Mouse (Mus musculus) midbrain, embryonic 11.5 days (tissue): ENCODE data around the gene Pbx1. TPM values are rescaled to one million over a fixed set of nuclear protein-coding genes. Genes with fewer than 3 reads are reported as not detected.

Source experiments
- ATAC-seq: fragments of 200-750 bp; cut with Nextera tagmentation; 2 replicates; pipeline ENCODE4 v1.8.0; 2017; ENCODE audit warnings: moderate TSS enrichment, moderate library complexity; ENCODE audit not compliant: low FRiP score
- DNase-seq: peaks from one replicate; pipeline ENCODE4 v3.0.0; 2015; ENCODE audit warnings: low spot score; ENCODE audit errors: missing footprints
- H3K27ac ChIP-seq: fragments of 300-500 bp; sonication (generic); 2 replicates; pipeline ENCODE4 v1.5.1; 2014; ENCODE audit warnings: low read depth, low read length
- H3K27me3 ChIP-seq: fragments of 300-500 bp; sonication (generic); 2 replicates; pipeline ENCODE4 v1.6.1; 2014; ENCODE audit warnings: mild to moderate bottlenecking, low read length, moderate library complexity, mixed read lengths; ENCODE audit not compliant: control insufficient read depth, insufficient read depth
- H3K36me3 ChIP-seq: fragments of 300-500 bp; sonication (generic); 2 replicates; pipeline ENCODE4 v1.6.1; 2014; ENCODE audit warnings: mild to moderate bottlenecking, low read length, moderate library complexity, mixed read lengths; ENCODE audit not compliant: control insufficient read depth, insufficient read depth
- H3K4me1 ChIP-seq: fragments of 300-500 bp; sonication (generic); 2 replicates; pipeline ENCODE4 v1.6.1; 2014; ENCODE audit warnings: low read length; ENCODE audit not compliant: control insufficient read depth, insufficient read depth
- H3K4me2 ChIP-seq: fragments of 300-500 bp; sonication (generic); 2 replicates; pipeline ENCODE4 v1.6.1; 2014; ENCODE audit warnings: mild to moderate bottlenecking, moderate library complexity
- H3K4me3 ChIP-seq: fragments of 300-500 bp; sonication (generic); 2 replicates; pipeline ENCODE4 v1.5.1; 2014; ENCODE audit warnings: low read depth, low read length
- H3K9ac ChIP-seq: fragments of 300-500 bp; sonication (generic); 2 replicates; pipeline ENCODE4 v1.6.1; 2014; ENCODE audit warnings: low read length
- H3K9me3 ChIP-seq: fragments of 300-500 bp; sonication (generic); 2 replicates; pipeline ENCODE4 v1.6.1; 2016; ENCODE audit warnings: low read length; ENCODE audit not compliant: control insufficient read depth
- WGBS: fragments of 180-500 bp; shearing (Covaris S2); extraction: QIAGEN DNeasy Blood & Tissue Kit; methylation state at CpG from one replicate; pipeline ENCODE4 v1.1.7; 2014; 5-methylcytosine and 5-hydroxymethylcytosine counted together
- polyA plus RNA-seq: library from polyadenylated mRNA; unstranded; fragments of >200 nt; fragmentation: Nextera tagmentation; extraction: Ambion mirVana; gene quantifications from 2 replicates; pipeline ENCODE4 v1.2.1, GENCODE M21; 2014

Gene Pbx1
- polyA plus RNA-seq, 1 experiment from 2014 or later = 49.3 TPM

GRCm38 (mm10) chr1:168327405-168328235 lies 104.5 kb downstream of the Pbx1 start:
- DNase-seq = no peak
- 84% methylated on average over 18 of the region's 18 CpGs for WGBS
- peaks cover 41% of the 10 kb centered on the region for H3K4me1 ChIP-seq
- no peak for ATAC-seq
- H3K4me2 ChIP-seq = no peak overlapping the region
- H3K27ac ChIP-seq = no peak overlapping the region
- no peaks in the 10 kb centered on the region for H3K9me3 ChIP-seq
- H3K27me3 ChIP-seq = no peaks in the 10 kb centered on the region
- H3K9ac ChIP-seq = no peak overlapping the region
- no peak overlapping the region for H3K4me3 ChIP-seq
- H3K36me3 ChIP-seq = no peaks in the 10 kb centered on the region

GRCm38 (mm10) chr1:168325786-168326185 lies 106.3 kb downstream of the Pbx1 start:
- Histone ChIP-seq H3K9me3 (no peaks in the 10 kb centered on the region), H3K4me1 (peaks cover 38% of the 10 kb centered on the region), H3K4me2 (no peak overlapping the region), H3K27me3 (no peaks in the 10 kb centered on the region), H3K36me3 (no peaks in the 10 kb centered on the region), H3K4me3 (no peak overlapping the region), H3K27ac (no peak overlapping the region), H3K9ac (no peak overlapping the region)
- 57% methylated on average over 4 of the region's 4 CpGs for WGBS
- ATAC-seq (no peak), DNase-seq (no peak)

GRCm38 (mm10) chr1:168324306-168325085 lies 107.6 kb downstream of the Pbx1 start:
- Histone ChIP-seq H3K36me3 (no peaks in the 10 kb centered on the region), H3K4me2 (no peak overlapping the region)

GRCm38 (mm10) chr1:168323436-168324108 lies 108.5 kb downstream of the Pbx1 start:
- ATAC-seq (no peak), DNase-seq (no peak)
- 64% methylated on average over 12 of the region's 12 CpGs for WGBS
- H3K4me3 ChIP-seq = no peak overlapping the region
- H3K9me3 ChIP-seq = no peaks in the 10 kb centered on the region
- H3K9ac ChIP-seq = no peak overlapping the region
- no peaks in the 10 kb centered on the region for H3K27me3 ChIP-seq
- H3K36me3 ChIP-seq = no peaks in the 10 kb centered on the region
- H3K27ac ChIP-seq = peak overlapping the region; percentile 47
- H3K4me1 ChIP-seq = peaks cover 36% of the 10 kb centered on the region
- H3K4me2 ChIP-seq = no peak overlapping the region

More at GRCm38 (mm10) chr1:168324306-168325085, 107.6 kb downstream of the Pbx1 start:
- ATAC-seq (no peak), DNase-seq (no peak)
- peaks cover 34% of the 10 kb centered on the region for H3K4me1 ChIP-seq
- peak overlapping the region; percentile 47; the same call in 1 of the 2 replicates for H3K27ac ChIP-seq
- H3K9me3 ChIP-seq = no peaks in the 10 kb centered on the region
- no peak overlapping the region for H3K9ac ChIP-seq
- no peak overlapping the region for H3K4me3 ChIP-seq
- no peaks in the 10 kb centered on the region for H3K27me3 ChIP-seq
- WGBS = 68% methylated on average over 7 of the region's 7 CpGs

- Histone ChIP-seq H3K36me3 (no peaks in the 10 kb centered on the region), H3K9ac (no peak overlapping the region), H3K4me2 (no peak overlapping the region), H3K4me3 (no peak overlapping the region), H3K9me3 (no peaks in the 10 kb centered on the region), H3K27ac (no peak overlapping the region), H3K4me1 (peaks cover 32% of the 10 kb centered on the region), H3K27me3 (no peaks in the 10 kb centered on the region)
- DNase-seq (no peak), ATAC-seq (no peak)
- WGBS = 97% methylated on average over 1 of the region's 1 CpGs
Observed at GRCm38 (mm10) chr1:168322892-168323291, 109.2 kb downstream of the Pbx1 start.

- H3K27ac ChIP-seq = no peak overlapping the region
- H3K36me3 ChIP-seq = no peaks in the 10 kb centered on the region
- ATAC-seq (no peak), DNase-seq (no peak)
- 94% methylated on average over 5 of the region's 5 CpGs for WGBS
- H3K9me3 ChIP-seq = no peaks in the 10 kb centered on the region
- no peaks in the 10 kb centered on the region for H3K27me3 ChIP-seq
- H3K4me1 ChIP-seq = peaks cover 15% of the 10 kb centered on the region
- no peak overlapping the region for H3K9ac ChIP-seq
- no peak overlapping the region for H3K4me3 ChIP-seq
- H3K4me2 ChIP-seq = no peak overlapping the region
Observed at GRCm38 (mm10) chr1:168319695-168320094, 112.4 kb downstream of the Pbx1 start.

GRCm38 (mm10) chr1:168318899-168319469 lies 113.1 kb downstream of the Pbx1 start:
- WGBS = 84% methylated on average over 13 of the region's 13 CpGs
- ATAC-seq = no peak
- no peak overlapping the region for H3K27ac ChIP-seq
- no peak overlapping the region for H3K9ac ChIP-seq
- H3K36me3 ChIP-seq = no peaks in the 10 kb centered on the region
- no peaks in the 10 kb centered on the region for H3K9me3 ChIP-seq
- H3K4me2 ChIP-seq = no peak overlapping the region
- no peaks in the 10 kb centered on the region for H3K27me3 ChIP-seq
- H3K4me1 ChIP-seq = peaks cover 9% of the 10 kb centered on the region
- no peak overlapping the region for H3K4me3 ChIP-seq
- no peak for DNase-seq

- Histone ChIP-seq H3K4me1 (peaks cover 9% of the 10 kb centered on the region), H3K9ac (no peak overlapping the region), H3K36me3 (no peaks in the 10 kb centered on the region), H3K4me2 (no peak overlapping the region), H3K27ac (no peak overlapping the region), H3K4me3 (no peak overlapping the region), H3K27me3 (no peaks in the 10 kb centered on the region), H3K9me3 (no peaks in the 10 kb centered on the region)
- no peak for ATAC-seq
- no peak for DNase-seq
Observed at GRCm38 (mm10) chr1:168313772-168314171, 118.3 kb downstream of the Pbx1 start.
